Mouse (Mus musculus) heart, embryonic 16.5 days (tissue): ENCODE data around the gene Pard6a. TPM values are rescaled to one million over a fixed set of nuclear protein-coding genes. Genes with fewer than 3 reads are reported as not detected.

Experiments used
- ATAC-seq: fragments of 200-750 bp; cut with Nextera tagmentation; replicated peaks from 2 replicates; pipeline ENCODE4 v1.8.0; 2017; ENCODE audit warnings: moderate number of reproducible peaks; ENCODE audit not compliant: insufficient read depth, low FRiP score; ENCODE audit errors: extremely low read depth
- H3K27ac ChIP-seq: fragments of 300-500 bp; sonication (generic); 2 replicates; pipeline ENCODE4 v1.5.1; 2014; ENCODE audit warnings: mild to moderate bottlenecking, low read length, control low read depth, moderate library complexity
- H3K27me3 ChIP-seq: fragments of 300-500 bp; sonication (generic); 2 replicates; pipeline ENCODE4 v1.6.1; 2014; ENCODE audit warnings: low read length, mixed read lengths; ENCODE audit not compliant: control insufficient read depth, insufficient read depth
- H3K36me3 ChIP-seq: fragments of 300-500 bp; sonication (generic); 2 replicates; pipeline ENCODE4 v1.6.1; 2014; ENCODE audit not compliant: control insufficient read depth, insufficient read depth
- H3K4me1 ChIP-seq: fragments of 300-500 bp; sonication (generic); 2 replicates; pipeline ENCODE4 v1.6.1; 2014; ENCODE audit warnings: low read length, mixed read lengths; ENCODE audit not compliant: control insufficient read depth, insufficient read depth
- H3K4me2 ChIP-seq: fragments of 300-500 bp; sonication (generic); 2 replicates; pipeline ENCODE4 v1.6.1; 2014; ENCODE audit warnings: low read depth, mild to moderate bottlenecking, control low read depth, low read length
- H3K4me3 ChIP-seq: fragments of 300-500 bp; sonication (generic); 2 replicates; pipeline ENCODE4 v1.5.1; 2014; ENCODE audit warnings: mild to moderate bottlenecking, control low read depth, low read length
- H3K9ac ChIP-seq: fragments of 300-500 bp; sonication (generic); 2 replicates; pipeline ENCODE4 v1.6.1; 2014; ENCODE audit warnings: low read length, control low read depth
- H3K9me3 ChIP-seq: fragments of 300-500 bp; sonication (generic); replicated peaks from 2 replicates; pipeline ENCODE4 v1.6.1; 2016; ENCODE audit warnings: low read length; ENCODE audit not compliant: control insufficient read depth
- WGBS: fragments of 180-500 bp; shearing (Covaris S2); extraction: QIAGEN DNeasy Blood & Tissue Kit; methylation state at CpG from one replicate; pipeline ENCODE4 v1.1.7; 2014; 5-methylcytosine and 5-hydroxymethylcytosine counted together
- polyA plus RNA-seq: library from polyadenylated mRNA; unstranded; fragments of >200 nt; fragmentation: Nextera tagmentation; extraction: Ambion mirVana; gene quantifications from 2 replicates; pipeline ENCODE4 v1.2.1, GENCODE M21; 2015

Pard6a gene
- polyA plus RNA-seq, 1 experiment from 2014 or later: 13.6 TPM

DNA sequence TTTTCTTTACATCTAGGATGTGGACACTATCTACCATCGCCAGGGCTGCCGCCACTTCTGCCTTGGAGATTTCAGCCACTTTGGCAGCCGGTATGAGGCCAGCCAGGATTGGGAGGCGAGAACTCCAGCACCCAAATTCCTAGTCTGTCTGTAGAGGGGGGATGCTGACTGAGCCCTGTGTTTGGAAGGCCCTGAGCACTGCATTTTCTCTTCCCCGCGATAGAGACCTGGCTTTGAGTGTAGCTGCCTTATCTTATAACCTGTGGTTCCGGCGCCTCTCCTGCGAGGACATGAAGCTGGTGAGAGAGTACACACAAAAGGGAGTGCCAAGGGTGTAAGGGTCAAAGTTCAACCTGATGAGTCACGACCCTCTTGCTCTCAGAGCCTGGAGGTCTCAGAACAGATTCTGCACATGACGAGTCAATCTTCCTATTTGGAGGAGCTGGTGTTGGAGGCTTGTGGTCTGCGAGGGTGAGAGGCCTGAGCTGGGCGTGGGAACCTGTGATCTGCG is 12.7 kb upstream of the Pard6a start:
- Histone ChIP-seq H3K4me3 (no peak overlapping the region), H3K9ac (no peak overlapping the region)
- WGBS: 37% methylated on average over 14 of the region's 14 CpGs

DNA sequence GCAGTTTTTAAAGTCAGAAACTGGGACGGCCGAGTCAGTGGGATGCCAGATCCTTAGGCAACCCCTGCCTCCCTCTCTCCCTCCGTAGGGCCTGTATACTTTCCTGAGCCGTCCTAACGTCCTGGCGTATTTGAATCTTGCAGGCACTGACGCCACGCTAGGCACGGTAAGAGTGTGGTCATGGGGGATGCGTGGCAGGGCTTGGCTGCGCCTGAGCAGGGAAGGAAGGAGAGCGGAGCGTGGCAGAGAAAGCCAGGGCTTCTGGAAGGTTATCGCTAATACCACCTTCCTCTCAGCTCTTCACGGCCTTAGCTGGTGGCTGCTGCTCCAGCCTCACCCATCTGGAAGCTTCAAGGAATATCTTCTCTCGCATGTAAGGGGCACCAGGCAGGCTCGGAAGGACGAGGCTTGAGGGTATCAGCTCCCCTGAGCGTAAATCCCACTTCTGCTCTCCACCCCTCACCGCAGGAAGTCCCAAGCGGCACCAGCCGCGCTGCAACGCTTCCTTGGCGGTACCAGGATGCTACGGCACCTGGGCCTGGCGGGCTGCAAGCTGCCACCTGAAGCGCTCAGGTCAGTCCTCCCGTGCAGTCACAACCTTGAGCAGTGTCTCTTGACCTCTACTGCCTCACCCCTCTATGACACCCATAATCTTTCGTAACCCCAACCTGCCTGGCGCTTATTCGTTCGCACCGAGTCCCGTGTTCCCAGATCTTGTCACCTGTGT is 11.5 kb upstream of the Pard6a start:
- ATAC-seq: no peak
- WGBS: 54% methylated on average over 35 of the region's 35 CpGs
- Histone ChIP-seq H3K9me3 (peaks cover 2% of the 10 kb centered on the region; the same call in 1 of the 2 replicates), H3K27me3 (peaks cover 4% of the 10 kb centered on the region), H3K4me2 (no peak overlapping the region), H3K4me3 (no peak overlapping the region), H3K36me3 (no peaks in the 10 kb centered on the region), H3K9ac (no peak overlapping the region), H3K27ac (no peak overlapping the region), H3K4me1 (peaks cover 7% of the 10 kb centered on the region)

More for the DNA sequence above, 12.7 kb upstream of the Pard6a start:
- no peak overlapping the region for H3K4me2 ChIP-seq
- ATAC-seq: no peak
- H3K4me1 ChIP-seq: peaks cover 3% of the 10 kb centered on the region
- H3K36me3 ChIP-seq: peaks cover 6% of the 10 kb centered on the region; the same call in 1 of the 2 replicates
- H3K27me3 ChIP-seq: no peaks in the 10 kb centered on the region; the same call in 1 of the 2 replicates
- H3K9me3 ChIP-seq: peaks cover 2% of the 10 kb centered on the region; the same call in 1 of the 2 replicates
- H3K27ac ChIP-seq: no peak overlapping the region

DNA sequence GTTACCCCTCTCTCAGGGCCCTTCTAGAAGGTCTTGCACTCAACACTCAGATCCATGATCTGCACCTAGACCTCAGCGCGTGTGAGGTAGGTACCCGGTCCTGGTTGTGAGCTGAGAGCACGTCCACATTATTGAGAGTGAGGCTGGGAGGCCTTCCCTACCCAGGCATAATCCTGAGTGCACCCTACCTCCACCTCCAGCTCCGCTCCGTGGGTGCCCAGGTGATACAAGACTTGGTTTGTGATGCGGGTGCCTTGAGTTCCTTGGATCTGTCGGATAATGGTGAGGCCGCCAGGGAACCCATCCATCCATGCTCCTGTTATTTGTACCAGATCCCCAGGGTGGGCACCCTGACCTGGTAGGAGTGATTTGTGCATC is 11.0 kb upstream of the Pard6a start:
- Histone ChIP-seq H3K9ac (no peak overlapping the region), H3K4me3 (no peak overlapping the region), H3K4me2 (no peak overlapping the region), H3K36me3 (no peaks in the 10 kb centered on the region), H3K4me1 (peaks cover 7% of the 10 kb centered on the region), H3K9me3 (peaks cover 2% of the 10 kb centered on the region; the same call in 1 of the 2 replicates), H3K27me3 (peaks cover 4% of the 10 kb centered on the region), H3K27ac (no peak overlapping the region)
- WGBS: 86% methylated on average over 9 of the region's 9 CpGs
- ATAC-seq: no peak

DNA sequence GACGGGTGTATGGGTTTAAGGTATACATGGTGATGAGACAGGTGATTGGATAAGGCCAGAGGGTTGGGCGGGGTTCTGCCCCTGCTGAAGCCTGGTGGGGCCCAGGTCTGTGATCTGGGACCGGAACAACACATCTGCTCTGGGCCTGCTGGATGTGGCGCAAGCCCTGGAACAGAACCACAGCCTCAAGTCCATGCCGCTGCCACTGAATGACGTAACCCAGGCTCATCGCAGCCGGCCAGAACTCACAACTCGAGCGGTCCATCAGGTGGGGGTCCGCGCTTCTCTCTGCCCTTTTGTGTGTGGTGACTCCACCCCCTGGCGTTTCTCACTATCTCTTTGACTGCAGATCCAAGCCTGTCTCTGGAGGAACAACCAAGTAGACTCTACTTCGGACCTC is 10.0 kb upstream of the Pard6a start:
- Histone ChIP-seq H3K9me3 (peaks cover 2% of the 10 kb centered on the region; the same call in 1 of the 2 replicates), H3K4me3 (no peak overlapping the region), H3K27me3 (peaks cover 4% of the 10 kb centered on the region), H3K36me3 (no peaks in the 10 kb centered on the region), H3K4me1 (peaks cover 4% of the 10 kb centered on the region; the same call in 1 of the 2 replicates), H3K4me2 (no peak overlapping the region), H3K27ac (no peak overlapping the region), H3K9ac (no peak overlapping the region)
- WGBS: 75% methylated on average over 14 of the region's 14 CpGs
- ATAC-seq: no peak

DNA sequence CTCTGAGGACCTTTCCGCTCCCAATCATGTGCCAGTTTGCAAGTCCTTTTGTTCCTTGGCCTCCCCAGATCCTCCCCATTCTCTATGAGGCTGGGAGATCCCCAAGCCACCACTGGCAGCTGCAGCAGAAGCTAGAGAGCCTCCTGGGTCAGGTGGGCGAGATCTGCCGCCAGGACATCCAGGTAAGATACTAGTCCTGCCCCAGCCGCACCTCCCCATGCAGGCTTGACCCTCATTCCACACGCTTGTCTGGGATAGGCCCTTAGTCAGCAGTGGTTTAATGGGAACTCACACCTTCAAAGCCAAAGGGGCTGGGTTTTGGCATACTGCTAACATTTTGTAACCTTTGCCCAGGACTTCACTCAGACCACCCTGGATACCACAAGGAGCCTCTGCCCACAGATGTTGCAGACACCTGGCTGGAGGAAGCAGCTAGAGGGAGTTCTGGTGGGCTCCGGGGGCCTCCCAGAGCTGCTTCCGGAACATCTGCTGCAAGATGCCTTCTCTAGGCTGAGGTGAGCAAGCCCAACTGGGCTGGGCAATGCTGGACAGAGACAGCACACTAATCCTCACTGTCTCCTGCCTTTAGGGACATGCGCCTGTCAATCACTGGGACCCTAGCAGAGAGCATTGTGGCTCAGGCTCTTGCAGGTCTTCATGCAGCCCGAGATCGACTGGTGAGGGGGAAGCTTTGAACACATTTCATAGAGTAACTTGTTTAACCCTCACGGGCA is 8.3 kb upstream of the Pard6a start:
- Histone ChIP-seq H3K4me3 (no peak overlapping the region), H3K36me3 (no peaks in the 10 kb centered on the region), H3K9ac (no peak overlapping the region), H3K4me1 (peaks cover 4% of the 10 kb centered on the region; the same call in 1 of the 2 replicates), H3K9me3 (peaks cover 2% of the 10 kb centered on the region; the same call in 1 of the 2 replicates), H3K27me3 (peaks cover 4% of the 10 kb centered on the region), H3K4me2 (no peak overlapping the region), H3K27ac (no peak overlapping the region)
- no peak for ATAC-seq
- 90% methylated on average over 11 of the region's 11 CpGs for WGBS

DNA sequence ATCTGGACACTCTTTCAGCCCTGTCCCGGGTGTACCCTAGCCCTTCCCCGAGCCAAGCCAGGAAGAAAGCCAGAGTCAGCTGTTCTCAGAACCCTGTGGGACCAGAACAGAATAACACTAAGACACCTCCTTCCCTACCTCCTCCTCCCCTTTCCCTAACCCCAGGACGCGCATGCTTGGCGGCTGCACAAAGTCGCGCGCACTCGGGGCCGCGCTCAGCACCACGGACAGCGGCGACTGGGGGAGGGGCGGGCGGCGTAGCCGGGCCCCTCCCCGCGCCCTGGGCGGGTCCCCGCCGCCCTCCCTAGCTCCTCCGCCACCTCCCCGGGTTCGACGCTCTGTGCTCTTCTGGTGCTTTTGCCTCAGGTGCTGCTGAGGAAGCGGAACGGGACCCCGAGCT is 7.3 kb upstream of the Pard6a start:
- H3K27me3 ChIP-seq: peaks cover 4% of the 10 kb centered on the region
- peak; percentile 52 for ATAC-seq
- peak overlapping the region; percentile 49 for H3K9ac ChIP-seq
- H3K4me1 ChIP-seq: peaks cover 4% of the 10 kb centered on the region; the same call in 1 of the 2 replicates
- peak overlapping the region; percentile 54 for H3K4me3 ChIP-seq
- H3K4me2 ChIP-seq: peak overlapping the region; percentile 94
- H3K27ac ChIP-seq: no peak overlapping the region
- peaks cover 2% of the 10 kb centered on the region; the same call in 1 of the 2 replicates for H3K9me3 ChIP-seq
- WGBS: 4% methylated on average over 29 of the region's 30 CpGs
- peaks cover 4% of the 10 kb centered on the region for H3K36me3 ChIP-seq

DNA sequence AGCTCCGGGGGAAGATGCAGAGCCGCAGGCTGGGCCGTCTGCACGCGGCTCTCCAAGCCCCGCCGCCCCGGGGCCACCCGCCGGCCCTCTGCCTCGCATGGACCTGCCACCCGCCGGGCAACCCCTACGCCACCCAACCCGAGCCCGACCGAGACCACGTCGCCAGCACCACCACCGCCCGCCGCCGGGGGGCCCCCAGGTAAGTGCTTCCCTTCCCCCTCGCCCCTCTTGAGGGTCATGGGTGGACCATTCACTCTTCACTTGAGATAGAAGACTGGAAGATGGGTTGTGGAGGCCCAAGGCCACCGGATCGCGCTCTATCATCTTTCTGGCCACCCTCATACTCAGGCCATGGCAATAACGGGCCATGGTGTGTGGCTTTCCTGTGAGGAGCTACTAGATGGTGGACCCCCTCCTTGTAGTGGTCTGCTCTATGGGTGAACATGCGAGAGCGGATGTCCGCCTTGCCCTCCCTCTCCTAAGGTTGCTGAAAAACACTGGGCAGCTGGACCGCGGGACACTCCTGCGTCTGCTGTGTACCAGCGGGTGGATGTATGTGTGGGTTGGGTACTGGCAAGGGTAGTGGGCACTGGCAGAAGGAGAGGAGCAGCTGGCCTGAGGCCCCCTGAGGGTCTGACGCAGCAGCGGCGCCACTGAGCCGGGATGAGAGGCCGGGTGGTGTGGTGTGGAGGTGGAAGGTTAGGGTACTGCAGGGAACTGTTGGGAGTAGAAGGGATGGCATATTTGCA is 6.7 kb upstream of the Pard6a start:
- peak overlapping the region; percentile 49 for H3K9ac ChIP-seq
- 12% methylated on average over 40 of the region's 40 CpGs for WGBS
- H3K4me1 ChIP-seq: peaks cover 4% of the 10 kb centered on the region; the same call in 1 of the 2 replicates
- ATAC-seq: 0 out of 2 replicates have a peak, but pooled peaks have one; percentile 7
- no peak overlapping the region for H3K27ac ChIP-seq
- H3K9me3 ChIP-seq: peaks cover 2% of the 10 kb centered on the region; the same call in 1 of the 2 replicates
- H3K27me3 ChIP-seq: peaks cover 4% of the 10 kb centered on the region
- peaks cover 6% of the 10 kb centered on the region for H3K36me3 ChIP-seq
- peak overlapping the region; percentile 94 for H3K4me2 ChIP-seq
- H3K4me3 ChIP-seq: peak overlapping the region; percentile 54

DNA sequence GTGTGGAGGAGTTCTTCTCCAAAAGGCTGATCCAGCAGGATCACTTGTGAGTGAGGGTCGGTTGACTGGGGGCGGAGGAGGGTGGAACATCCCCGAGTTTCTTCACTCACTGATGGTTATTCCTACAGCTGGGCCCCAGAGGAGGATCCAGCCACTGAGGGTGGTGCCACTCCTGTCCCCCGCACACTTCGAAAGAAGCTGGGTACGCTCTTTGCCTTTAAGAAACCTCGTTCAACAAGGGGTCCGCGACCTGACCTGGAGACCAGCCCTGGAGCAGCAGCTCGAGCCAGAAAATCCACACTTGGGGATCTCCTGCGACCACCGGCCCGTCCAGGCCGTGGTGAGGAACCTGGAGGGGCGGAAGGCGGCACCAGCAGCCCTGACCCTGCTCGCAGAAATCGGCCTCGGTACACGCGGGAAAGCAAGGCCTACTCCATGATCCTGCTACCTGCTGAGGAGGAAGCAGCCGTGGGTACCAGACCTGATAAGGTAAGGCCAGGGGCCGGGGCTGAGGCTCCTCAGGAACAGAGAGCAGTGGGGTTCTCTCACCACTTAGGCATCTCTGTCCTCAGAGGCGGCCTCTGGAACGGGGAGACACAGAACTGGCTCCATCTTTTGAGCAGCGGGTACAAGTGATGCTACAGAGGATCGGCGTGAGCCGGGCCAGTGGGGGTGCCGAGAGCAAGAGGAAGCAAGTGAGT is 5.7 kb upstream of the Pard6a start:
- no peak overlapping the region for H3K4me3 ChIP-seq
- H3K4me1 ChIP-seq: peaks cover 11% of the 10 kb centered on the region
- H3K27ac ChIP-seq: no peak overlapping the region
- no peak for ATAC-seq
- H3K9ac ChIP-seq: no peak overlapping the region
- H3K4me2 ChIP-seq: no peak overlapping the region
- peaks cover 6% of the 10 kb centered on the region for H3K36me3 ChIP-seq
- WGBS: 72% methylated on average over 30 of the region's 30 CpGs
- H3K9me3 ChIP-seq: peaks cover 2% of the 10 kb centered on the region; the same call in 1 of the 2 replicates
- peaks cover 4% of the 10 kb centered on the region; the same call in 1 of the 2 replicates for H3K27me3 ChIP-seq
